Mouse (Mus musculus) mouse embryonic stem cell (cell line): ENCODE data around the gene Phc3.
"Not testable (repeated sequence)": the region's sequence is repeated elsewhere in the genome, so short reads cannot be mapped to it uniquely, and the experiment has no call there.

Experiments used
- in situ Hi-C, 2 experiments: fragments of 300-500 bp; cut with MboI; formaldehyde crosslinking; loops; 1 replicate in 1 of 2; 3 replicates in 1 of 2; pipeline ENCODE4 v1.14.3; 2019 to 2020; ENCODE audit warnings: low sequenced_read_pairs in 2 of 2, low pct_unique_long_range_greater_than_20kb in 1 of 2, mixed read lengths in 1 of 2; ENCODE audit not compliant: unreplicated experiment in 1 of 2

Phc3 gene

DNA sequence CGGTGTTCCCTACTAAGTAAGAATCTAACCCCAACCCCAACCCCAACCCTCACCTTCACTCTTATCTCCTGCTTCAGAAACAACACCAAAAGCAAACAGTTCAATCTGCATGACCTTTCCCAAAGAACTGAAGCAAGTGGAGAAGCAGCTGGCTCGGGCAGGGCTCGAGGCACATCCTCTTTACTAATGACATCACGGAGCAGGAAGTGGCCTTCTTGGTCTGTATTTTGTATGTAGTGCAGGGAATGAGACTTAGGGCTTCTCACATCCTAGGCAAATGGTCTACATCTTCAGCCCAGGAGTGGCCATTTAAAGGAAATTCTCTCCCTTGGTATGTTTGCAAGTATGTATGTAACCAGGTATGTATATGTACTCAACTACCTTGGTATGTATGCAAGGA lies 52.1 kb downstream of the Phc3 start:
- in situ Hi-C loops, result no loop called here

DNA sequence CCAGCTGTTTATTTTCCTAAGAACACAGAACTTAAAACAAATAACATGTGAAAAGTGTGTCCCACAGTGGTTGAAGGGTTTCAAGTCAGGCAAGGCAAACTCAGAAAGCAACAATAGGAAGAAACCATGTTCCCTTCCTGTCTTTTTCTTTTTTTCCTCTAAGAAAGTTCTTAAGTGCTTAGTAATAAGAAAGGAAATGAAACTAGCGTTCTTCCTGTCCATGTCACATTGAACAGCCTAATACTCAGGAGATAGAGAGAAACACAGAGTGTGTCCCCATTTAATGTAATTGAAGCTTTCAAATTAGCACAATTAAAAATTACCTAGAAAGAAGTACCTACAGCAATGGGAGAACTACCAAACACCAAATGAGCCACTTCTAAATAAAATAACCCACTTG lies 64.6 kb downstream of the Phc3 start:
- in situ Hi-C loops, result no loop called here

DNA sequence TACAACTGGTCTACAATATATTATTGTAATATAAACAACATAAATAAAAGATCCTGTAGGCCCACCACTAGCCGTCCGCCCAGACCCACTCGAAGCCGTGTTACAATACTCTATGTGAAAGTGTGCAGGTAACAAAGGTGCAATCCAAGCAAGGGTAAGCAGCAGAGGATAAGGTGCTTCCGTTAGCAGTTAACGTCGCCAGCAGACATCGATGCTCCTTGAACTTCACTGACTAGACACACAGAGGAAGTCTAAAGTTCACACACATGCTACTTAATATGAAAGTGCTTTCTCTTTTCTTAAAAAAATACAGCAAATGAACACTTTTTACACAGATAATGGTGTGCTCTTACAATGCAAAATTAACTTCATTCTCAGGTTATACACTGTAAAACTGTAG lies 69.8 kb downstream of the Phc3 start:
- in situ Hi-C loops, result no loop called here

DNA sequence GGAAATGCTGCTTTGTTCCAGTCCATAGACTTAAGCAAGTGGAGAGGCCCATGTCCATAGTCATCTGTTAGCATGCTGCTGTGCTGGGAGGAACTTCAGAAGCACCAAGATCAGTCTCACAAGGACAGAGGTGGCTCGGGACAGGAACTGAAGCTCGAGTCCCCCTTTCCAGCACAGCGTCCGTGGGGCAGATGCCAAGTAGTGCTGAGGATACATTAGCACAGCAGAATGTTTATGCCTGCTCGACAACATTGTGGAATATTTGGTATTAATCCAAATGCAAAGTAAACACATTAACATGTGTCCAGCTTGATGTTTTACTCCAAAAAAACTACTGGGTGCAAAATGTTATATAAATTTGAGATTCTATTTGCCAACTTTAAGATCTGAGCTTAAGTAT lies 72.5 kb downstream of the Phc3 start:
- in situ Hi-C loops, result no loop called here

DNA sequence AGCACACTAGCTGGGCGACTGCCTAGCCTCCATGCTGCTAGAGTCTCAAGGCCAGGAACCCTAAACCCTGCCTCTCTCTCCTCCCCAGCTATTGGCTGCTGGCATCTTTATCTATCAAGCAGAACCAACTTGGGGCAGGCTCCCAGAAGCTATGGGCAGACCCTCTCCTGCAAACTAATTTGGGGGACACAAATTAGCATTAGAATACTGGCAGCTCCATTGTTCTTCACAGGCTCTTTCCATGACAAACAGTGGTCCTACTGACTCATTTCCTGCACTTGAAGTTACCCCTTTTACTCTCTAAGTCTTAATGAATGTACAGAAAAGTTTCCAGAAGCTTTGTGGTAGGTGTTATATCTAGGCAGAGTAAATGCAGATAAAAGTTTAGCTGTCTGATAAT lies 80.2 kb downstream of the Phc3 start:
- in situ Hi-C loops, result no loop called here

DNA sequence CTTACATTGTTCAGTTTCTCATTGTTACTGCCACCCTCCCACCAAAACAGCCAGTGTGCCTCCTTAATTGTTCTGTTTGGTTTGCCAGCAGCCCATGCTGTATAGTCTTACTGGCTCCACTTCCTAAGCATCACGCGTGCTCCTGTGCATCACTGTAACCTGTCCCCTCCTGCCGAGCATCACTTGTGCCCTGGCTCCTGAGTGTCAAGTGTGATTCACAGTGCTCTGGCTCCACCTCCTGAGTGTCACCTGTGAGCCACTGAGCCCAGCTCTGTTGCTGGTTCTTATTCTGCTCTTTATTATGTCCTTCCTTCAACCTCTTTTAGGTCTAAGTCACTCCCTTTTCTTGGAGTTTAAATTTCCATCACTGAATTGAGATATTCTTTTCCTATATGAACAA lies 81.8 kb downstream of the Phc3 start:
- in situ Hi-C loops, result no loop called here

DNA sequence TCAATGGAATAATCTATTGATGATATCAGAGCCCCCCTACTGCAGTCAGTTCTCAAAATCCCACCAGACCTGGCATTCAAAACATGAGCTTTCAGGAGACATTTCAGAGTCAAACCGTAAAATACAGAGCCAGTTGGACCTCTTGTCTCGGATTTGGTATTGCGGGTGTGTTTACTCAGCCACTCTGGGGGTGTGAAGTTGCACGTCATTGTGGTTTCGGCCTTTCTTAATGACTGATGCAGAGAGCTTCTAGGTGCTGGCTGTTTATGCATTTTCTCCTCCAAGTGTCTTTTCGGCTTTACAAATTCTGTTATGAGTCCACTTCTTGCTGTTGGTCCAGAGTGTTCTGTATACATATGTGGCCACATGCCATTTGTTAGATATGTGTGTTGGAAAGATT lies 92.5 kb downstream of the Phc3 start:
- in situ Hi-C loops, result no loop called here

DNA sequence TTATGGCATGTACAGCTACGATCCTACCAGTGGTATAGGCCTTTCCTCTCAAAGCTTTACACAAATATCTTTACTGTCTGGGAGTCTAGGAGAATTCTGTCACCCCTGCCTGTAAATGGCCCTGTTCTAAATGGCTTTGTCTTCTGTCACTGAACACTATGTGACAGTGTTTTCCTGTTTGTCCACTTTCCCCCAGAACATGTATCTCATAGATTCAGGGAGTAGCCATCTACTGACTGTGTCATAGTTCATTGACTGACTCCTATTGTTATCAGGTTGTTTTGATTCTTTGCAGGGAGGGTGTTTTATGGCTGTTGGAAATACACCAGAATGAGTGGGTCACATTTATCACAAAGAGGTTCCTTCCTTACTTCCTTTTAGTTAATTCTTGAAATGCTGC lies 99.2 kb downstream of the Phc3 start:
- in situ Hi-C loops, result no loop called here

DNA sequence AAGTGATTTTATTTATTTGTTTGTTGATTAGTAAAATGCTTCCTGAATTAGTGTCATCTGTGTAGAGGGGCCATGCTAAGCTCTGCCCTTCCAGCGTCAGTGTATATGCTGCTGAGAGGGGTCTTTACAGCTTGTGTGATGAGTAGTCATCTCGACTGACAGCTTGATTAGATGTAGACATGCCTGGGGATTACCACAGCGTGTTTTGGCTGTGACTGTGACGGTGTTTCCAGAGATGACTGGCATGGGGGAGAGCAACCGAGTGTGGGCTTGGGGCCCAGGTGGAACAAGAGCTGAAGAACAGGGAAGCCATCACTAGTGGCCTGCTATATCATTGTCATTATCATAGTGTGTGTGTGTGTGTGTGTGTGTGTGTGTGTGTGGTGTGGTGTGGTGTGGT lies 100.6 kb downstream of the Phc3 start:
- in situ Hi-C loops, result no loop called here

DNA sequence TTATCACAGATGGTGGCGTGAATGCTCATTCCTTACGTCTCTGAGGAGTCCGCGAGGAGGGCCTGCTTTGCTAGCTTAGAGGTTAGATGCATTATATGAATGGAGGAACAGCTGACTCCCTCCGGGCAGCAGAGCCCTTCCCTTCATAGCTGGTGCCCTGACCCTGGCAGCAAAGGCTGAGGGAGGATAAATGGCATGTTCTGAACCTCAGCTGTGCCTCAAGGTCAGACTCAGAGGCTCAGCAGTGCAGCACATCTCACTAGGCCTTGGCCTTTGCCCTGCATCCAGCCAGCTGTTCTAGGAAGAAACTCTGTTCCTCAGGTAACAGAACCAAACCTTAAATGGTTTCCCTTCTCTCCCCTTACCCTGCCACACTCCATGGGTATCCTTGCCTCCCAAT lies 101.0 kb downstream of the Phc3 start:
- in situ Hi-C loops, result no loop called here

DNA sequence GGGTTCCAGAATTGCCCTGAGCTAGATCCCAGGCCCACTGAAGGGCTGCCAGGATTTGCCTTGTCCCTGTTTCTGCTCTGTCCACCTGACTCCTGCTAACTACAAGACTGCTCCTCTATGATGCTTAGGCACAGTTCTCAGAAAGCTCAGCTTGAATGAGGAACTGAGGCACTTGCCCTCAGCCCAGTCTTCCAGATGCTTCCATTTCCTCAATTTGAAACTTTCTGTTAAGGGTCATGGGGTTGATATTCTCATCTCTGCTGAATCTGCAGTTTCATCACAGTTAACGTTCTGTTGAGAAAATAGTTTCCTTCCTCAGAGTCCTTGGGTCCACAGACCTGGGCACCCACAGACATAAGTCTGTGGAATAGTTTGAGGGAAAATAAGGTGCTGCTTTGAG lies 104.6 kb downstream of the Phc3 start:
- in situ Hi-C loops, result no loop called here

DNA sequence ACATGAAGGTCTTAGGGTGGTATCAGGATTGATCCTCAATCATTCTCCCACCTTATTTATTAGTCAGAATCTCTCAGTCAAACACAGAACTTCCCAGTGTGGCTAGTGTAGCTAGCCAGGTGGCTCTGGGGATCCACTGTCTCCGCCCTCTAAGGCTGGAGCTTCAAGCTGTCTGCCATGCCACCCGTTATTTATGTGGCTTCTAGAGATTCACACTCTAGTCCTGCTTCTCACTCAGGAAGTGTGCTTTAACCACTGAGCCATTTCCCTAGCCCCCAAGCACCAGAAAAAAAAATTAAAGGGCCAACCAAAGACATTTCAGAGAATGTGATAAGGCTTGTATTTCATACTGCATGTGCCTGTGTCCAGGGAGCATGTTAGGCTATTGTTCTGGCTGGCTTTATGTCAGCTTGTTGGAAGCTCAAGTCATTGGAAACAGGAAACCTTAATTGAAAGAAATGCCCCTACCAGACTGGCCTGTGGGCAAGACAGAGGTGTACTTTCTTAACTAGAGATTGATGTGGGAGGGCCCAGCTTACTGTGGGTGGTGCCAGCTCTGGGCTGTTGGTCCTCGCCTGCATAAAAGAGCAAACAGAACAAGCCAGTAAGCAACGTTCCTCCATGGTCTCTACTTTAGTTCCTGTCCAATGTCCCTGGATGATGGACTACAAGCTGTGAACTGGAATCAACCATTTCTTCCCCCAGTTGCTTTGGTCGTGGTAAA lies 105.3 kb downstream of the Phc3 start:
- in situ Hi-C loops, result no loop called here

DNA sequence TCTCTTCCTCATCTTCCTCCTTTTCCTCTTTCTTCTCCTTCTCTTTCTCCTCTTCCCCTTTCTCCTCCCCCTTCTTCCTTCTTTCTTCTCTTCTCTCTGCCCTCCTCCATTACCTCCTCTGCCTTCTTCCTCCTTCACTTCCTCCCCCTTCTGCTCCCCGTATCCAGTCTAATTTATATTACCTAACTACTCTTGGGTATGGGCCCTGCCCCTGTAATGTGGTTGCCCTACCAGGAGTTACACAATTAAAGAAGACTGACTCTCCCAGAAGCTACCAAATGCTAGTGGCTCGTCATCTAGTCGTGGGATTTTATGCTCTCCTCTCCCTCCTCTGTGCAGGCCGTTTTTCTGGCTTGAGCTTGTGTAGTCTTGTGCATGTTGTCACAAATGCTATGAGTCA lies 108.5 kb downstream of the Phc3 start:
- in situ Hi-C loops, result no loop called here

DNA sequence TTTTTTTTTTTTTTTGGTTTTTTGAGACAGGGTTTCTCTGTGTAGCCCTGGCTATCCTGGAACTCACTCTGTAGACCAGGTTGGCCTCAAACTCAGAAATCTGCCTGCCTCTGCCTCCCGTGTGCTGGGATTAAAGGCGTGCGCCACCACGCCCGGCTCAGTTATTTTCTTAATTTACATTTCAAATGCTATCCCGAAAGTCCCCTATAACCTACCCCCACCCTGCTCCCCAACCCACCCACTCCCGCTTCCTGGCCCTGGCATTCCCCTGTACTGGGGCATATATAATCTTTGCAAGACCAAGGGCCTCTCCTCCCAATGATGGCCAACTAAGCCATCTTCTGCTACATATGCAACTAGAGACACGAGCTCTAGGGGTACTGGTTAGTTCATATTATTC lies 109.6 kb downstream of the Phc3 start:
- in situ Hi-C loops, result not testable (repeated sequence)

DNA sequence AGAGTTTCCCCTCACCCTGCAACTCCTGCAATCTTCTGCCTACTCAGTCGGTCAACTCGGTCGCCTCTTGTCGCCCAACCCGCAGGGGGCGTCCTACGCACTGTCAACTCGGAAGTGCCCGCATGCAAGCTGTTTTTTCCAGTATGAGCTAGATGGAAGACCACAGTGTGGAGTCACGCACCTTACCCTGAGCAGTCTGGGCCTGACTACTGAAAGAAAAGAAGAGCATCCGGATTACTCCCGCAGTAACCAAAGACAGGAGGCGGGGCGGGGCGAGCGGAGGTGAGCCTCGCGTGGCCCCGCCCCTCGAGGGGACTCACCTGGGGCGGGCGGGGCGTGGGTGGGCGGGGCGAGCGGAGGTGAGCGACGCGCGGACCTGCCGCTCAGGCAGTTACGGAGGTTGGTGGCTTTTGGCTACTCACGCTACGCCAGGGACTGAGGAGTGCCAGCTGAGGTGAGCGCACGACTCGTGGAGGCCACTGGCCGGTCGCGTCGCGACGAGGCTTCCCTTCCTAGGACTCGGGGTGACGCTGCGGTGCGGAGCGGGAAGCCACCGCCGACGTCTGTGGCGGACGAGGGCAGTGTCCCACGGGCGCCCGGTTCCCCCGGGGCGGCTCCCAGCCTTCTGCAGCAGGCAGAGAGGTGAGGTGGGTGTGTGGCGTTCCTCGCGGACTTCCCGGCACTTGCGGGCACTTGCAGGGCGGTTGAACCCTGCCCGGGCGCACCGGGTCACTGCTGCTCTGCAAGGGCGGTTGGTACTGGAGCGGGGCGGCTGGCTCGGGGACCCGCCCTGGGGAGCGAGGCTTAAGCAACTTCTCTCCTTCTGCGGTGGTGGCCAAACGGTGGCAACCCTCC lies 113.4 kb downstream of the Phc3 start, which contains the start of gene Gpr160:
Gpr160 (plus strand) TSS at position 347 of the 855 bp plus-strand sequence.
- in situ Hi-C loops, result no loop called here

DNA sequence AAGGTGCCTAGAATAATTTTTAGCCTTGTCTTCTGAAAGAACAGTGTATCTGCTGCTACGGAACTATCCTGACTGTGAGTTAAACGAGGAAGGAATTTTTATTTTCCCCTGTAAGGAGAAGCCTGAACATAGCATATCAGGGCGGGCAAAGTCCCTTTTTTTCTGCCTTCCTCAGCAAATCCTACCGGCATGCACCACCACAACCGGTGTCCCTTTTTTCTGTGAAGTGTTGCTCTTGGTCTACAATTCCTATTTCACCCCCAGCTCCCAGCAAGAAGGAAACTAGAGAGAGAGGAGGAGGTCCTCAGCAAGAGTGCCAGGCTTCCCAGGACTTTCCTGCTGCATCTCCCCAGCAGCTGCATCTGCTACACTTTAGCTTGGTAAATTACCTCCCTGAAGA lies 115.6 kb downstream of the Phc3 start:
- in situ Hi-C loops, result no loop called here

DNA sequence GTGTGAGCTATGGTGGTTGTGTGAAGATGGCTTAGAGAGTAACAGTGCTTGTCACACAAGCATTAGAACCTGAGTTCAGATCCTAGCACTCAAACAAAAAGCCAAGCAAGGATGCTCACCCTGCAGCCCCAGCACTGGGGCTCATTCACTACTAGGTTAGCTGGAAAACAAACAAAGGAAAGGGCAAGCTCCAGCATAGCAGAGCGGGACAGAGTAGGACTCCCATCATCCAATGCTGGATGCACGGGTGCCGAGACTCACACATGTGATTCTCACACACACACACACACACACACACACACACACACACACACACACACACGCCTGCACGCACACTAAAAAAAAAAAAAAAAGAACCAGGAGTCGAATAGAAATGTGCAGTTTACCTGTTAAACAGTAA lies 117.8 kb downstream of the Phc3 start:
- in situ Hi-C loops, result no loop called here
